In genomic region chr16:7099506-7100300, GRCm38 (mm10) we compare ENCODE assay signal across 8 mouse cellular contexts.
DNase-seq lines count a peak whose midpoint lies in the region.

No protein-coding gene starts in this region.

- WGBS in heart, embryonic 10.5 days: 23% methylated on average over 11 of the region's 11 CpGs

- no peaks in the 10 kb centered on the region for H3K27me3 ChIP-seq in heart, embryonic 10.5 days (ENCODE audit: insufficient read depth, poor library complexity, severe bottlenecking)

- H3K4me1 ChIP-seq in heart, embryonic 10.5 days: peaks cover 24% of the 10 kb centered on the region

- peak overlapping the region; percentile 23 for H3K27ac ChIP-seq in heart, embryonic 10.5 days

- H3K9me3 ChIP-seq in heart, embryonic 10.5 days: no peaks in the 10 kb centered on the region

- no peak overlapping the region for H3K4me3 ChIP-seq in heart, embryonic 10.5 days

- DNase-seq in adrenal gland, adult 2 months: peak; percentile 23
- DNase-seq in adrenal gland, adult 8-10 months: no peak
- peak; percentile 91 for DNase-seq in cerebellum, adult 9-11 months
- DNase-seq in heart, embryonic 10.5 days (ENCODE audit: low spot score): peak; percentile 87
- peak; percentile 49 to 66 for DNase-seq in layer of hippocampus, postnatal 10 days (ENCODE audit: low spot score in 2 of 2)
- peak; percentile 42 for DNase-seq in lung, postnatal 25 days (ENCODE audit: low spot score)
- no peak for DNase-seq in thymus, adult 18-20 months
- no peak for DNase-seq in Muller cell, postnatal 12 days (ENCODE audit: inconsistent ontology term)

- H3K36me3 ChIP-seq in heart, embryonic 10.5 days: no peaks in the 10 kb centered on the region

Comparison
In these comparisons a context has a peak if more than half of its experiments do, and no peak if none do; other contexts are left out.
1. DNase-seq: peak in adrenal gland, adult 2 months (single experiment), cerebellum, adult 9-11 months (single experiment), heart, embryonic 10.5 days (single experiment), layer of hippocampus, postnatal 10 days (2 of 2) and lung, postnatal 25 days (single experiment); none in adrenal gland, adult 8-10 months (single experiment), thymus, adult 18-20 months (0 of 2) and Muller cell, postnatal 12 days (single experiment).